Mouse (Mus musculus): ENCODE data around the gene Rnf123. TPM values are rescaled to one million over a fixed set of nuclear protein-coding genes. Genes with fewer than 3 reads are reported as not detected.
"Not testable (repeated sequence)": the region's sequence is repeated elsewhere in the genome, so short reads cannot be mapped to it uniquely, and the experiment has no call there.

Rnf123 gene
- polyA plus RNA-seq, 1 experiment from 2014 or later = 30.5 TPM

DNA sequence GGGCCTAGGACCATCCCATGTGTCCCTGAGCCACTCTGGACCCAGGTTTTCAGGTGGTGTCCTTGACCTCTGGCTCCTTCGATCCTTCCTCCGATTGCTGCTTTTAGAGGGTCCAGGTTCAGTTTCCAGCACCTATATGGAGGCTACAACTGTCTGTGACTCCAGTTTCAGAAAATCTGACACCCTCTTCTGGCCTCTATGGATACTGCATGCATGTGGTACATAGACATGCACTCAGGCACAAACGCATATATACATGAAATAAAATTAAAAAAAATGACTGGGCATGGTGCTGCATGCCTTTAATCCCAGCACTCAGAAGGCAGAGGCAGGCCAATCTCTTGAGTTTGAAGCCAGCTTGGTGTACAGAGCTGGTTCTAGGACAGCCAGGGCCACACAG, 55.3 kb downstream of the Rnf123 start:
- no peak for ATAC-seq (ENCODE audit: insufficient number of reproducible peaks, insufficient read depth, low FRiP score, low TSS enrichment, low read depth)
- 96% methylated on average over 3 of the region's 3 CpGs for WGBS

GRCm38 (mm10) chr9:108026584-108026983, 56.6 kb downstream of the Rnf123 start:
- H3K4me2 ChIP-seq = no peak overlapping the region
- H3K9ac ChIP-seq (replicated peaks) = no peak overlapping the region
- WGBS = 89% methylated on average over 3 of the region's 3 CpGs
- no peak overlapping the region for H3K4me3 ChIP-seq (replicated peaks)
- no peak overlapping the region for H3K27ac ChIP-seq
- ATAC-seq (ENCODE audit: insufficient number of reproducible peaks, insufficient read depth, low FRiP score, low TSS enrichment, low read depth) = no peak
- H3K9me3 ChIP-seq = peaks cover 5% of the 10 kb centered on the region; the same call in 1 of the 2 replicates
- no peaks in the 10 kb centered on the region for H3K27me3 ChIP-seq
- no peaks in the 10 kb centered on the region for H3K4me1 ChIP-seq (replicated peaks)
- H3K36me3 ChIP-seq = peaks cover 74% of the 10 kb centered on the region

More for the DNA sequence above, 55.3 kb downstream of the Rnf123 start:
- Histone ChIP-seq H3K9me3 (peaks cover 5% of the 10 kb centered on the region; the same call in 1 of the 2 replicates), H3K9ac (replicated peaks) (no peak overlapping the region), H3K27ac (no peak overlapping the region), H3K36me3 (peaks cover 86% of the 10 kb centered on the region), H3K27me3 (no peaks in the 10 kb centered on the region), H3K4me2 (no peak overlapping the region), H3K4me1 (replicated peaks) (no peaks in the 10 kb centered on the region), H3K4me3 (replicated peaks) (no peak overlapping the region)

- Histone ChIP-seq H3K9me3 (peaks cover 5% of the 10 kb centered on the region; the same call in 1 of the 2 replicates), H3K9ac (replicated peaks) (no peak overlapping the region), H3K4me1 (replicated peaks) (no peaks in the 10 kb centered on the region), H3K36me3 (peaks cover 51% of the 10 kb centered on the region), H3K27me3 (no peaks in the 10 kb centered on the region), H3K27ac (no peak overlapping the region), H3K4me2 (no peak overlapping the region), H3K4me3 (replicated peaks) (no peak overlapping the region)
- ATAC-seq (ENCODE audit: insufficient number of reproducible peaks, insufficient read depth, low FRiP score, low TSS enrichment, low read depth) = no peak
- 88% methylated on average over 3 of the region's 3 CpGs for WGBS
These were observed 59.9 kb downstream of the Rnf123 start for GRCm38 (mm10) chr9:108023216-108023615.

DNA sequence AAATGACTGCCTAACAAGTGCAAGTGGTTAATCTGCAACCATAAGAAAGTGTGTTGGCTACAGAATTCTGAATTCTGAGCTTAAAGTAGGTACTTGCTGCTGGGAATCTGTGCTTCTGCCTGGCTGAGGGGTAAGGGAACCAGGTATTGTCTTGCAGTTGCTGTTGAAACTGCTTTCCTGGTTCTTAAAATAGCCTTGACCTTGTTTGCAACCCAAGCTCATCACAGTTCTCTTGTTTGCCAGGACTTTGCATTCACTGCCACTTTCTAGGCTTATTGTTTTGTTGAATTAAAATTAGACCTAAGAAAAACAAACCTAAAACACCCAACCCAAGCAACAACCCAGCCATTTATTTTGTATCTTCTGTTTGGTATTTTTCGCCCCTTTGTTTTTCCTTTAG, 62.4 kb downstream of the Rnf123 start:
- Histone ChIP-seq H3K9ac (replicated peaks) (no peak overlapping the region), H3K36me3 (peaks cover 33% of the 10 kb centered on the region), H3K4me2 (no peak overlapping the region), H3K27me3 (no peaks in the 10 kb centered on the region), H3K9me3 (no peaks in the 10 kb centered on the region), H3K27ac (no peak overlapping the region), H3K4me3 (replicated peaks) (no peak overlapping the region), H3K4me1 (replicated peaks) (no peaks in the 10 kb centered on the region)
- no peak for ATAC-seq (ENCODE audit: insufficient number of reproducible peaks, insufficient read depth, low FRiP score, low TSS enrichment, low read depth)
- WGBS = 94% methylated on average over 1 of the region's 1 CpGs

- peaks cover 29% of the 10 kb centered on the region for H3K36me3 ChIP-seq
- WGBS = 85% methylated on average over 3 of the region's 3 CpGs
- no peaks in the 10 kb centered on the region for H3K27me3 ChIP-seq
- no peaks in the 10 kb centered on the region for H3K4me1 ChIP-seq (replicated peaks)
- no peaks in the 10 kb centered on the region for H3K9me3 ChIP-seq
- no peak for ATAC-seq (ENCODE audit: insufficient number of reproducible peaks, insufficient read depth, low FRiP score, low TSS enrichment, low read depth)
- no peak overlapping the region for H3K9ac ChIP-seq (replicated peaks)
- H3K27ac ChIP-seq = no peak overlapping the region
- H3K4me2 ChIP-seq = no peak overlapping the region
- H3K4me3 ChIP-seq (replicated peaks) = no peak overlapping the region
These were observed 66.0 kb downstream of the Rnf123 start for GRCm38 (mm10) chr9:108017127-108017526.

DNA sequence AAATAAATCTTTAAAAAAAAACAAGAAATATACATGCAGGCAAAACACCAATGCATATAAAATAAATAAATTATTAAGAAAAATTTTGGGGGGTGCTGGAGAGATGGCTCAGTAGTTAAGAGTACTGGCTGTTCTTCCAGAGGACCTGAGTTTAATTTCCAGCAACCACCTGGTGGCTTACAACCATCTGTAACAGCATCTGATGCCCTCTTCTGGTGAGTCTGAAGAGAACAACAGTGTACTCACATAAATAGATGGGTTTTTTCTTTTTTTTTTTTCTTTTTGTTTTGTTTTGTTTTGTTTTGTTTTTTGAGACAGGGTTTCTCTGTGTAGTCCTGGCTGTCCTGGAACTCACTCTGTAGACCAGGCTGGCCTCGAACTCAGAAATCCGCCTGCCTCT, 69.6 kb downstream of the Rnf123 start:
- peaks cover 37% of the 10 kb centered on the region for H3K36me3 ChIP-seq
- H3K4me1 ChIP-seq (replicated peaks); ATAC-seq (ENCODE audit: insufficient number of reproducible peaks, insufficient read depth, low FRiP score, low TSS enrichment, low read depth); H3K27me3 ChIP-seq; H3K4me2 ChIP-seq; H3K9ac ChIP-seq (replicated peaks); H3K27ac ChIP-seq; H3K9me3 ChIP-seq; H3K4me3 ChIP-seq (replicated peaks): not testable (repeated sequence)
- WGBS = 97% methylated on average over 2 of the region's 2 CpGs

DNA sequence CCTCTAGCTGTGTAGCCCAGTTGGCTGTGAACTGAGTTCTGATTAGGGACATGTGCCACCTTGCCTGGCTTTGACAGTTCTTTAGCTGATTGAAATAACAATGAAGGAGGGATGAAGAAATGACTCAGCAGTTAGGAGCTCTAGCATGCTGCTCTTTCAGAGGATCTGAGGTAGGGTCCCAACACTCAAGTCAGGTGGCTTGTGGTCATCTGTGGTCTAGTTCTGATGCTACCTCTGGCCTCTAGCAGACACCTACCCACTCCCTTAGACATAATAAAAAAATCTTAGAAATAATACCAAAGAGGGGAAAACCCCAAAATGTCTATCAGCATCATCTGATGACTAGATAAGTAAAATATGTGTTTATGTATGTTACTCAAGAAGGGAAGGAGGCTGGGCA, 72.8 kb downstream of the Rnf123 start:
- no peak overlapping the region for H3K27ac ChIP-seq
- H3K9ac ChIP-seq (replicated peaks) = no peak overlapping the region
- no peaks in the 10 kb centered on the region for H3K27me3 ChIP-seq
- no peak overlapping the region for H3K4me3 ChIP-seq (replicated peaks)
- H3K36me3 ChIP-seq = peaks cover 35% of the 10 kb centered on the region
- H3K4me1 ChIP-seq (replicated peaks) = no peaks in the 10 kb centered on the region
- H3K9me3 ChIP-seq = no peaks in the 10 kb centered on the region
- H3K4me2 ChIP-seq = no peak overlapping the region
- ATAC-seq (ENCODE audit: insufficient number of reproducible peaks, insufficient read depth, low FRiP score, low TSS enrichment, low read depth) = no peak

DNA sequence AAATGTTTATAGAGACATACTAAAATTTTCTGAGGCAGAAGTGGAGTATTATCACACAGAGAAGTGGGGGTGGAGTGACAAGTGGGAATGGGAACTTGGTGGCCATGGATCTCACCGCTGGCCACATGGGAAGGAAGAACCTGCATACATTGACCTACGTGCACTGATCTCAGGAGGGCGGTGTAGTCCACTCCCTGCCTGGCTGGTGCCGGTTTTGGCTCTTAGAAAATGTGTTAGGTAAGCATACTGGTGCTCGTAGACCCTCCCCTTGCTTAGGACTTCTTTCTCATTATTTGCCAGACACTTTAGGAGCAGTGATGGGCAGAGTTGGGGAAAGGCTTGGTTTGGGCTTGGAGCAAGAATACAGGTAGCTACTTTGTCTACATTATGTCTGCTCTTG, 75.1 kb downstream of the Rnf123 start:
- H3K4me3 ChIP-seq (replicated peaks) = no peak overlapping the region
- H3K27ac ChIP-seq = no peak overlapping the region
- no peaks in the 10 kb centered on the region for H3K27me3 ChIP-seq
- no peak overlapping the region for H3K9ac ChIP-seq (replicated peaks)
- ATAC-seq (ENCODE audit: insufficient number of reproducible peaks, insufficient read depth, low FRiP score, low TSS enrichment, low read depth) = no peak
- H3K4me1 ChIP-seq (replicated peaks) = peaks cover 18% of the 10 kb centered on the region
- 95% methylated on average over 5 of the region's 5 CpGs for WGBS
- peaks cover 32% of the 10 kb centered on the region for H3K36me3 ChIP-seq
- no peak overlapping the region for H3K4me2 ChIP-seq
- H3K9me3 ChIP-seq = no peaks in the 10 kb centered on the region

GRCm38 (mm10) chr9:108003531-108003890, 79.6 kb downstream of the Rnf123 start:
- no peaks in the 10 kb centered on the region for H3K9me3 ChIP-seq
- peak overlapping the region; percentile 86 for H3K4me2 ChIP-seq
- ATAC-seq (ENCODE audit: insufficient number of reproducible peaks, insufficient read depth, low FRiP score, low TSS enrichment, low read depth) = no peak
- no peaks in the 10 kb centered on the region for H3K27me3 ChIP-seq
- 10% methylated on average over 8 of the region's 8 CpGs for WGBS
- H3K4me3 ChIP-seq (replicated peaks) = peak overlapping the region; percentile 96
- H3K36me3 ChIP-seq = 0 out of 2 replicates have a peak, but pooled peaks cover 14% of the 10 kb centered on the region
- peaks cover 24% of the 10 kb centered on the region for H3K4me1 ChIP-seq (replicated peaks)
- peak overlapping the region; percentile 94 for H3K9ac ChIP-seq (replicated peaks)
- peak overlapping the region; percentile 90 for H3K27ac ChIP-seq

DNA sequence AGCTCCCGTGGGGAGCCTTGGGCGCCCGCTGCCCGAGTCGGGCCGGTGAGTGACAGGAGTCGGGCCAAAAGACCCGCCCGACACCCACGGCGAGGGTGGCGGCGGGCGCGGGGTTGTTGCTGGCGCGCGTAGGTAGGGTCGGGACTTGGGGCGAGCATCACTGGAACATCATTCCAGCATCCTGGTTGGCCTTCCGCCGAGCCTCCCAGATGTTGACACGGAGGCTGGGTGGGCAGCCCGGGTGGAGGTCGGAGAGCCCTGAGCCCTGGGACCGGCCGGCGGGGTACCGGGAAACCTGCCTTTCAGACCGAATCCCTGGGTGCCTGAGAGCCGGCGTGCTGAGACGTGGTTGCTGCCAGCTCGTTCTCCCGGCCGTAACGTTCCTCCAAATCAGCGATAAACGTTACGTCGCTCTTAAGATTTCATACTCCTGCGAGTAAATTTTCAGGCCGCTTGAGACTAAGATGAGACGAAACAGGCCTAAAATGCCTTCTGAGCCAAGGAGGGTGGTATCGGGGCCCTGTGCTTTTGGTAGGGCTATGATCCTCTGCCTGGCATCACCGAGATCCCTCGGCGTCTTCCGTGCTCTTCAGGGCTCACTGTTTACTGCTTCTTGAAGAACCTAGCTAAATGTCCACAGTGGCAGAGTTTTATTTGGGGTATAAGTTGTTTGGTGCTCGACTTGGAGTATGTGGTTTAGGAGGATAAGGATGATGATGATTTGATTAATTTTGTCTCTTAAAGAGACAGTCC, 80.2 kb downstream of the Rnf123 start:
- WGBS = under 1% methylated on average over 50 of the region's 50 CpGs
- ATAC-seq (ENCODE audit: insufficient number of reproducible peaks, insufficient read depth, low FRiP score, low TSS enrichment, low read depth) = no peak; the same call in 1 of the 2 replicates
- Histone ChIP-seq H3K4me1 (replicated peaks) (peaks cover 24% of the 10 kb centered on the region), H3K4me2 (peak overlapping the region; percentile 86), H3K9me3 (no peaks in the 10 kb centered on the region), H3K9ac (replicated peaks) (peak overlapping the region; percentile 94), H3K27ac (peak overlapping the region; percentile 90), H3K27me3 (no peaks in the 10 kb centered on the region), H3K36me3 (0 out of 2 replicates have a peak, but pooled peaks cover 10% of the 10 kb centered on the region), H3K4me3 (replicated peaks) (peak overlapping the region; percentile 96)

GRCm38 (mm10) chr9:108001922-108002770, 81.0 kb downstream of the Rnf123 start, which contains the start of gene Ip6k1:
Gene Ip6k1, plus strand, starts transcription at chr9:108002501.
- H3K4me2 ChIP-seq = peak within 1 kb of the TSS; percentile 86
- H3K36me3 ChIP-seq = 0 out of 2 replicates have a peak, but pooled peaks cover 6% of the 10 kb centered on the region
- H3K9me3 ChIP-seq = no peaks in the 10 kb centered on the region
- H3K27ac ChIP-seq = peak within 1 kb of the TSS; percentile 90
- peak within 1 kb of the TSS; percentile 96 for H3K4me3 ChIP-seq (replicated peaks)
- under 1% methylated on average over 51 of the region's 51 CpGs for WGBS
- H3K9ac ChIP-seq (replicated peaks) = peak within 1 kb of the TSS; percentile 94
- H3K27me3 ChIP-seq = no peaks in the 10 kb centered on the region
- peaks cover 24% of the 10 kb centered on the region for H3K4me1 ChIP-seq (replicated peaks)
- ATAC-seq (ENCODE audit: insufficient number of reproducible peaks, insufficient read depth, low FRiP score, low TSS enrichment, low read depth) = peak; percentile 98
